8 mouse cellular contexts compared by ENCODE assay signal in the genomic region with DNA sequence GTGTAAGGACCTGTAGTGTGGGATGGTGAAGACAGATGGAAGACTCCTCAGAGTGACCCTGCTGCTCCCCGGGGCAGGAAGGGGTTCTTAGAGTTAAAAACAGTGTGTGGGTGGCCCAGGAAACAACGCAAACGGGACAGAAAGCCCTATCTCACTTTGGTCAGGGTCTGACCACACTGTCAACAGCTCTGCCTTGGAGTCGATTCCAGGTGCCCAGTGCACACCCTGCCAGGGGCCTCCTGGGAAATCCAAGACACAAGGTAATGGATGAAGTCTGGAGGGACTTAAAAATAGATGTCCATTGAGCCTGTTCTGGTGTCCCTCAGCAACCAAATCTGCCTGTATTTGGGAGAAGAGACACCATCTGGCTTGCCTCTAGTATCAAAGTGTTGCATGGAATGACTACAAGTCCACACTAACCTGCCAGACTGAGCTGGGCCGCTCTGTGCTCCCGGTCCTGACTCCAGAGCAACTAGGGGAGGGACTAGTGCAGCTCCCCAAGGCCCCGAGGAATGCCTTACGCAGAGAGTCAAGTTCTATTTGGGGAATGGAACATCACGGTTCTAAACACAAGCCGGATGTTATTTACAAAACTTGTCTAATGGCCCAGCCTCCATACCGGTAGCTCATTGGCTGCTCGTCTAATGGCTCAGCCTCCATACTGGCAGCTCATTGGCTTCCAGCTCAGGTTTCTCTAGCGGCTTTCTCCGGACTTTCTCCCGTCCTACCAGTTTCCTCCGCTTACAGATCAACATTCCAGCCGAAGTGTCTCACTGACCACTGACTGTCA. TPM values are rescaled to one million over a fixed set of nuclear protein-coding genes. Genes with fewer than 3 reads are reported as not detected.
DNase-seq lines count a peak whose midpoint lies in the region; ATAC-seq and TF ChIP-seq lines count a peak whose summit lies in the region.

No protein-coding gene starts in this region.

- H3K9me3 ChIP-seq in E14TG2a.4 (ENCODE audit: low read length): no peaks in the 10 kb centered on the region
- H3K9me3 ChIP-seq in heart, embryonic 16.5 days (replicated peaks; ENCODE audit: control insufficient read depth, low read length): no peaks in the 10 kb centered on the region
- H3K9me3 ChIP-seq in liver, embryonic 15.5 days (replicated peaks): no peaks in the 10 kb centered on the region
- H3K9me3 ChIP-seq in neural tube, embryonic 11.5 days (ENCODE audit: control insufficient read depth, low read length): no peaks in the 10 kb centered on the region

- peak overlapping the region; percentile 71 for H3K4me3 ChIP-seq in E14TG2a.4 (replicated peaks; ENCODE audit: low read length)
- H3K4me3 ChIP-seq in heart, embryonic 16.5 days (ENCODE audit: low read length): peak overlapping the region; percentile 49
- peak overlapping the region; percentile 61 for H3K4me3 ChIP-seq in liver, embryonic 15.5 days (replicated peaks)
- H3K4me3 ChIP-seq in neural tube, embryonic 11.5 days (ENCODE audit: low read depth, low read length): peak overlapping the region; percentile 33
- peak overlapping the region; percentile 80 for H3K4me3 ChIP-seq in testis, adult 2 months (ENCODE audit: control insufficient read depth, low read depth, low read length)

- no peaks in the 10 kb centered on the region for H3K36me3 ChIP-seq in E14TG2a.4 (ENCODE audit: insufficient read depth, low read length)
- H3K36me3 ChIP-seq in heart, embryonic 16.5 days (ENCODE audit: control insufficient read depth, insufficient read depth): no peaks in the 10 kb centered on the region
- H3K36me3 ChIP-seq in liver, embryonic 15.5 days (replicated peaks): no peaks in the 10 kb centered on the region
- H3K36me3 ChIP-seq in neural tube, embryonic 11.5 days (ENCODE audit: control insufficient read depth, insufficient read depth, low read length): no peaks in the 10 kb centered on the region
- no peaks in the 10 kb centered on the region for H3K36me3 ChIP-seq in testis, adult 2 months (ENCODE audit: control insufficient read depth, insufficient read depth, low read length)

- peak; percentile 87 for ATAC-seq in heart, embryonic 16.5 days (replicated peaks; ENCODE audit: extremely low read depth, insufficient read depth, low FRiP score)
- ATAC-seq in liver, embryonic 15.5 days (ENCODE audit: insufficient read depth): peak; percentile 91
- peak; percentile 53 for ATAC-seq in neural tube, embryonic 11.5 days (ENCODE audit: insufficient read depth, low FRiP score, low TSS enrichment)

- TF ChIP-seq POLR2A in testis, adult 2 months (IDR thresholded peaks at IDR 0.05; ENCODE audit: control insufficient read depth, low read depth, low read length): 0 out of 2 replicates have a peak, but pooled peaks have one; percentile 46

- H3K27me3 ChIP-seq in E14TG2a.4 (ENCODE audit: insufficient read depth, low read length): peaks cover 19% of the 10 kb centered on the region
- H3K27me3 ChIP-seq in heart, embryonic 16.5 days (ENCODE audit: control insufficient read depth, insufficient read depth, low read length): no peaks in the 10 kb centered on the region
- H3K27me3 ChIP-seq in liver, embryonic 15.5 days: no peaks in the 10 kb centered on the region
- no peaks in the 10 kb centered on the region for H3K27me3 ChIP-seq in neural tube, embryonic 11.5 days (ENCODE audit: control insufficient read depth, insufficient read depth, low read length)
- no peaks in the 10 kb centered on the region for H3K27me3 ChIP-seq in testis, adult 2 months (ENCODE audit: control insufficient read depth, insufficient read depth, low read length)

- H3K4me1 ChIP-seq in E14TG2a.4 (replicated peaks; ENCODE audit: low read depth, low read length): peaks cover 81% of the 10 kb centered on the region
- H3K4me1 ChIP-seq in heart, embryonic 16.5 days (ENCODE audit: control insufficient read depth, insufficient read depth, low read length): peaks cover 65% of the 10 kb centered on the region
- H3K4me1 ChIP-seq in liver, embryonic 15.5 days (replicated peaks): peaks cover 79% of the 10 kb centered on the region
- peaks cover 10% of the 10 kb centered on the region for H3K4me1 ChIP-seq in neural tube, embryonic 11.5 days (ENCODE audit: control insufficient read depth, insufficient read depth, low read length)
- H3K4me1 ChIP-seq in testis, adult 2 months (ENCODE audit: control insufficient read depth, insufficient read depth, low read length): peaks cover 17% of the 10 kb centered on the region

- H3K27ac ChIP-seq in heart, embryonic 16.5 days (ENCODE audit: low read length): peak overlapping the region; percentile 100
- peak overlapping the region; percentile 97 for H3K27ac ChIP-seq in liver, embryonic 15.5 days (replicated peaks)
- H3K27ac ChIP-seq in neural tube, embryonic 11.5 days (ENCODE audit: low read depth, low read length): peak overlapping the region; percentile 30
- H3K27ac ChIP-seq in testis, adult 2 months (ENCODE audit: control insufficient read depth, insufficient read depth, low read depth, low read length): peak overlapping the region; percentile 90

- peak; percentile 94 for DNase-seq in brain, adult 2 months (ENCODE audit: low read depth, low spot score)
- peak; percentile 91 for DNase-seq in fibroblast of lung, adult 2 months (ENCODE audit: low read depth)
- peak; percentile 93 for DNase-seq in kidney, postnatal 14 days
- peak; percentile 76 for DNase-seq in neural tube, embryonic 11.5 days (ENCODE audit: low spot score)

- no peak for TF ChIP-seq CTCF in E14TG2a.4 (conservative IDR thresholded peaks at IDR 0.05; ENCODE audit: low read length)
- TF ChIP-seq CTCF in testis, adult 2 months (IDR thresholded peaks at IDR 0.05; ENCODE audit: control insufficient read depth, insufficient read depth, insufficient replicate concordance, low read depth, low read length): no peak

- peak overlapping the region; percentile 65 for H3K4me2 ChIP-seq in heart, embryonic 16.5 days (ENCODE audit: low read depth, low read length)
- peak overlapping the region; percentile 69 for H3K4me2 ChIP-seq in liver, embryonic 15.5 days
- H3K4me2 ChIP-seq in neural tube, embryonic 11.5 days (ENCODE audit: low read depth): peak overlapping the region; percentile 51

- peak overlapping the region; percentile 73 for H3K9ac ChIP-seq in heart, embryonic 16.5 days (ENCODE audit: low read length)
- peak overlapping the region; percentile 69 for H3K9ac ChIP-seq in liver, embryonic 15.5 days
- peak overlapping the region; percentile 64 for H3K9ac ChIP-seq in neural tube, embryonic 11.5 days (ENCODE audit: low read length)

- under 1% methylated on average over 17 of the region's 17 CpGs for WGBS in heart, embryonic 16.5 days
- WGBS in liver, embryonic 15.5 days (ENCODE audit: insufficient replicate concordance): 2% methylated on average over 17 of the region's 17 CpGs
- WGBS in neural tube, embryonic 11.5 days: 13% methylated on average over 17 of the region's 17 CpGs

RNA-seq across cellular contexts. Expression of gene Chit1, which starts 12.1 kb away (rescaled TPM):
- 0.31 and 0.46 TPM in 2 replicates for polyA plus RNA-seq in heart, embryonic 16.5 days (2015; fragmentation: Nextera tagmentation; extraction: Ambion mirVana)
- 0.07 and 0.20 TPM in 2 replicates for polyA plus RNA-seq in liver, embryonic 15.5 days (2015; fragmentation: Nextera tagmentation; extraction: Ambion mirVana)
- polyA plus RNA-seq in neural tube, embryonic 11.5 days (2014; fragmentation: Nextera tagmentation; extraction: Ambion mirVana): 0.15 TPM in 1 of 2 replicates, not detected in the other
- polyA plus RNA-seq in testis, adult 2 months (2012; rRNA removed): 8.7 and 10.4 TPM in 2 replicates

RNA-seq across cellular contexts. Expression of gene Btg2, which starts 20.0 kb away (rescaled TPM):
- 49.5 and 50.9 TPM in 2 replicates for polyA plus RNA-seq in heart, embryonic 16.5 days (2015; fragmentation: Nextera tagmentation; extraction: Ambion mirVana)
- polyA plus RNA-seq in liver, embryonic 15.5 days (2015; fragmentation: Nextera tagmentation; extraction: Ambion mirVana): 103 and 108 TPM in 2 replicates
- 97.9 and 110 TPM in 2 replicates for polyA plus RNA-seq in neural tube, embryonic 11.5 days (2014; fragmentation: Nextera tagmentation; extraction: Ambion mirVana)
- 2.9 and 4.1 TPM in 2 replicates for polyA plus RNA-seq in testis, adult 2 months (2012; rRNA removed)

Comparison
In these comparisons a context has a peak if more than half of its experiments do, and no peak if none do; other contexts are left out.
1. Peak in every context shown above with its lines: DNase-seq, ATAC-seq, H3K4me3 ChIP-seq and H3K27ac ChIP-seq.
2. H3K27ac ChIP-seq: peak in every context shown above with its lines; median percentile 100 in heart, embryonic 16.5 days; 97 in liver, embryonic 15.5 days; 90 in testis, adult 2 months; 30 in neural tube, embryonic 11.5 days.